Mouse (Mus musculus): Measurements from ENCODE around the gene Tmem9. TPM values are rescaled to one million over a fixed set of nuclear protein-coding genes. Genes with fewer than 3 reads are reported as not detected.
A peak's percentile ranks its signal among the peaks of the same experiment; 100 is the strongest.

The Tmem9 gene
- polyA plus RNA-seq, 1 experiment from 2014 or later = 171 TPM

GRCm38 (mm10) chr1:136032961-136033360 lies 25.0 kb downstream of the Tmem9 start:
- Histone ChIP-seq H3K9ac (no peak overlapping the region), H3K4me3 (no peak overlapping the region), H3K36me3 (peaks cover 79% of the 10 kb centered on the region), H3K9me3 (no peaks in the 10 kb centered on the region), H3K4me1 (peaks cover 14% of the 10 kb centered on the region), H3K27me3 (no peaks in the 10 kb centered on the region), H3K27ac (no peak overlapping the region), H3K4me2 (no peak overlapping the region)
- WGBS = 67% methylated on average over 7 of the region's 7 CpGs
- ATAC-seq (ENCODE audit: insufficient number of reproducible peaks, insufficient read depth, low FRiP score, low TSS enrichment, low read depth) = no peak

GRCm38 (mm10) chr1:136038746-136039538 lies 31.0 kb downstream of the Tmem9 start:
- ATAC-seq (ENCODE audit: insufficient number of reproducible peaks, insufficient read depth, low FRiP score, low TSS enrichment, low read depth) = no peak
- Histone ChIP-seq H3K9me3 (no peaks in the 10 kb centered on the region), H3K4me2 (no peak overlapping the region), H3K4me1 (peaks cover 18% of the 10 kb centered on the region), H3K4me3 (no peak overlapping the region), H3K27ac (no peak overlapping the region), H3K36me3 (peaks cover 19% of the 10 kb centered on the region), H3K9ac (no peak overlapping the region), H3K27me3 (no peaks in the 10 kb centered on the region)
- 76% methylated on average over 5 of the region's 5 CpGs for WGBS

- H3K9ac ChIP-seq = 0 out of 2 replicates have a peak overlapping the region, but pooled peaks have one; percentile 16
- peaks cover 18% of the 10 kb centered on the region for H3K4me1 ChIP-seq
- peaks cover 4% of the 10 kb centered on the region for H3K36me3 ChIP-seq
- no peak overlapping the region for H3K4me3 ChIP-seq
- H3K4me2 ChIP-seq = peak overlapping the region; percentile 34
- no peaks in the 10 kb centered on the region for H3K27me3 ChIP-seq
- WGBS = 13% methylated on average over 11 of the region's 11 CpGs
- no peak overlapping the region for H3K27ac ChIP-seq
- ATAC-seq (ENCODE audit: insufficient number of reproducible peaks, insufficient read depth, low FRiP score, low TSS enrichment, low read depth) = 0 out of 2 replicates have a peak, but pooled peaks have one; percentile 56
- H3K9me3 ChIP-seq = no peaks in the 10 kb centered on the region
Measured at GRCm38 (mm10) chr1:136040452-136040851, 32.5 kb downstream of the Tmem9 start.

GRCm38 (mm10) chr1:136040874-136041273 lies 32.9 kb downstream of the Tmem9 start:
- Histone ChIP-seq H3K4me1 (peaks cover 18% of the 10 kb centered on the region), H3K27ac (no peak overlapping the region), H3K9ac (peak overlapping the region; percentile 16; the same call in 1 of the 2 replicates), H3K9me3 (no peaks in the 10 kb centered on the region), H3K4me3 (no peak overlapping the region), H3K27me3 (0 out of 2 replicates have a peak, but pooled peaks cover under 1% of the 10 kb centered on the region), H3K36me3 (no peaks in the 10 kb centered on the region), H3K4me2 (peak overlapping the region; percentile 34)
- WGBS = 23% methylated on average over 4 of the region's 4 CpGs
- no peak for ATAC-seq (ENCODE audit: insufficient number of reproducible peaks, insufficient read depth, low FRiP score, low TSS enrichment, low read depth)

GRCm38 (mm10) chr1:136045774-136046173 lies 37.8 kb downstream of the Tmem9 start:
- 16% methylated on average over 4 of the region's 4 CpGs for WGBS
- Histone ChIP-seq H3K4me2 (no peak overlapping the region), H3K36me3 (no peaks in the 10 kb centered on the region), H3K27me3 (peaks cover 32% of the 10 kb centered on the region), H3K27ac (no peak overlapping the region), H3K4me1 (peaks cover 16% of the 10 kb centered on the region), H3K9me3 (no peaks in the 10 kb centered on the region), H3K9ac (0 out of 2 replicates have a peak overlapping the region, but pooled peaks have one; percentile 32), H3K4me3 (no peak overlapping the region)
- ATAC-seq (ENCODE audit: insufficient number of reproducible peaks, insufficient read depth, low FRiP score, low TSS enrichment, low read depth) = no peak

- H3K27ac ChIP-seq = no peak overlapping the region
- H3K4me1 ChIP-seq = peaks cover 12% of the 10 kb centered on the region
- H3K4me3 ChIP-seq = no peak overlapping the region
- no peaks in the 10 kb centered on the region for H3K36me3 ChIP-seq
- no peaks in the 10 kb centered on the region for H3K9me3 ChIP-seq
- no peak overlapping the region for H3K4me2 ChIP-seq
- no peak overlapping the region for H3K9ac ChIP-seq
- no peak for ATAC-seq (ENCODE audit: insufficient number of reproducible peaks, insufficient read depth, low FRiP score, low TSS enrichment, low read depth)
- peaks cover 47% of the 10 kb centered on the region for H3K27me3 ChIP-seq
- WGBS = 10% methylated on average over 2 of the region's 2 CpGs
Measured at GRCm38 (mm10) chr1:136047432-136047831, 39.5 kb downstream of the Tmem9 start.

GRCm38 (mm10) chr1:136047894-136048293 lies 39.9 kb downstream of the Tmem9 start:
- Histone ChIP-seq H3K27me3 (peaks cover 52% of the 10 kb centered on the region), H3K4me3 (no peak overlapping the region), H3K9ac (no peak overlapping the region), H3K9me3 (no peaks in the 10 kb centered on the region), H3K4me2 (no peak overlapping the region), H3K4me1 (peaks cover 15% of the 10 kb centered on the region), H3K27ac (no peak overlapping the region), H3K36me3 (no peaks in the 10 kb centered on the region)
- ATAC-seq (ENCODE audit: insufficient number of reproducible peaks, insufficient read depth, low FRiP score, low TSS enrichment, low read depth) = no peak
- WGBS = 70% methylated on average over 9 of the region's 9 CpGs

- Histone ChIP-seq H3K4me1 (peaks cover 15% of the 10 kb centered on the region), H3K4me2 (peak within 1 kb of the TSS; percentile 64), H3K36me3 (no peaks in the 10 kb centered on the region), H3K9me3 (no peaks in the 10 kb centered on the region), H3K9ac (peak within 1 kb of the TSS; percentile 58; the same call in 1 of the 2 replicates), H3K27me3 (peaks cover 62% of the 10 kb centered on the region), H3K27ac (no peak within 1 kb of the TSS), H3K4me3 (peak within 1 kb of the TSS; percentile 42)
- 19% methylated on average over 29 of the region's 29 CpGs for WGBS
- ATAC-seq (ENCODE audit: insufficient number of reproducible peaks, insufficient read depth, low FRiP score, low TSS enrichment, low read depth) = no peak
Measured at GRCm38 (mm10) chr1:136050312-136051012, 42.5 kb downstream of the Tmem9 start, which contains the start of gene Ascl5. TSS of gene Ascl5 (plus strand) at chr1:136050804.

GRCm38 (mm10) chr1:136051013-136051315 lies 43.0 kb downstream of the Tmem9 start:
- Histone ChIP-seq H3K4me3 (peak overlapping the region; percentile 42), H3K27ac (no peak overlapping the region), H3K9me3 (no peaks in the 10 kb centered on the region), H3K27me3 (peaks cover 61% of the 10 kb centered on the region), H3K9ac (peak overlapping the region; percentile 58; the same call in 1 of the 2 replicates), H3K4me1 (peaks cover 17% of the 10 kb centered on the region), H3K36me3 (no peaks in the 10 kb centered on the region), H3K4me2 (peak overlapping the region; percentile 64)
- WGBS = 2% methylated on average over 36 of the region's 36 CpGs
- peak; percentile 16; the same call in 1 of the 2 replicates for ATAC-seq (ENCODE audit: insufficient number of reproducible peaks, insufficient read depth, low FRiP score, low TSS enrichment, low read depth)

GRCm38 (mm10) chr1:136051465-136051864 lies 43.5 kb downstream of the Tmem9 start:
- peaks cover 59% of the 10 kb centered on the region for H3K27me3 ChIP-seq

GRCm38 (mm10) chr1:136052547-136052946 lies 44.6 kb downstream of the Tmem9 start, which contains the start of gene Cacna1s:
TSS of gene Cacna1s (plus strand) at chr1:136052750.
- no peak for ATAC-seq (ENCODE audit: insufficient number of reproducible peaks, insufficient read depth, low FRiP score, low TSS enrichment, low read depth)
- H3K9ac ChIP-seq = no peak within 1 kb of the TSS
- H3K4me1 ChIP-seq = peaks cover 18% of the 10 kb centered on the region
- peak within 1 kb of the TSS; percentile 64; the same call in 1 of the 2 replicates for H3K4me2 ChIP-seq
- no peaks in the 10 kb centered on the region for H3K9me3 ChIP-seq
- H3K27ac ChIP-seq = no peak within 1 kb of the TSS
- no peak within 1 kb of the TSS for H3K4me3 ChIP-seq
- 28% methylated on average over 11 of the region's 11 CpGs for WGBS
- peaks cover 59% of the 10 kb centered on the region for H3K27me3 ChIP-seq
- H3K36me3 ChIP-seq = no peaks in the 10 kb centered on the region

More at GRCm38 (mm10) chr1:136051465-136051864, 43.5 kb downstream of the Tmem9 start:
- peak overlapping the region; percentile 64 for H3K4me2 ChIP-seq
- H3K9ac ChIP-seq = peak overlapping the region; percentile 58; the same call in 1 of the 2 replicates
- peaks cover 18% of the 10 kb centered on the region for H3K4me1 ChIP-seq
- peak overlapping the region; percentile 42 for H3K4me3 ChIP-seq
- peak; percentile 59; the same call in 1 of the 2 replicates for ATAC-seq (ENCODE audit: insufficient number of reproducible peaks, insufficient read depth, low FRiP score, low TSS enrichment, low read depth)
- 0% methylated on average over 6 of the region's 6 CpGs for WGBS
- H3K27ac ChIP-seq = no peak overlapping the region
- no peaks in the 10 kb centered on the region for H3K36me3 ChIP-seq
- H3K9me3 ChIP-seq = no peaks in the 10 kb centered on the region

Measured in embryonic facial prominence, embryonic 13.5 days (tissue).